Mouse (Mus musculus) E14TG2a.4 (cell line): ENCODE measurements around the gene Dnajb8.

Experiments
- H3K27me3 ChIP-seq: 2 replicates; pipeline ENCODE4 v1.6.1; 2014; ENCODE audit warnings: low read length, control low read depth; ENCODE audit not compliant: insufficient read depth
- H3K36me3 ChIP-seq: 2 replicates; pipeline ENCODE4 v1.6.1; 2014; ENCODE audit warnings: low read length, control low read depth; ENCODE audit not compliant: insufficient read depth
- H3K4me1 ChIP-seq: replicated peaks from 2 replicates; pipeline ENCODE4 v1.6.1; 2014; ENCODE audit warnings: low read depth, low read length, control low read depth
- H3K4me3 ChIP-seq: replicated peaks from 2 replicates; pipeline ENCODE4 v1.5.1; 2014; ENCODE audit warnings: mild to moderate bottlenecking, low read length
- H3K9me3 ChIP-seq: 2 replicates; pipeline ENCODE4 v1.6.1; 2014; ENCODE audit warnings: low read length, control low read depth
- CTCF ChIP-seq: conservative IDR thresholded peaks from 2 replicates; pipeline ENCODE4 v1.5.1; 2014; ENCODE audit warnings: low read length
- NANOG ChIP-seq: IDR thresholded peaks from 2 replicates; pipeline ENCODE4 v1.6.1; 2014; ENCODE audit warnings: borderline replicate concordance, low read length, mixed read lengths
- POU5F1 ChIP-seq: IDR thresholded peaks from 2 replicates; pipeline ENCODE4 v1.6.1; 2014; ENCODE audit warnings: low read length, borderline replicate concordance

Dnajb8 gene

GRCm38 (mm10) chr6:88191024-88191365, 31.1 kb upstream of the Dnajb8 start:
- Histone ChIP-seq H3K36me3 (no peaks in the 10 kb centered on the region), H3K4me1 (peaks cover 49% of the 10 kb centered on the region), H3K4me3 (peak overlapping the region; percentile 73), H3K9me3 (0 out of 2 replicates have a peak, but pooled peaks cover 6% of the 10 kb centered on the region), H3K27me3 (peaks cover 92% of the 10 kb centered on the region)
- TF ChIP-seq NANOG = no peak
- TF ChIP-seq CTCF = no peak
- TF ChIP-seq POU5F1 = no peak

GRCm38 (mm10) chr6:88191411-88192070, 30.5 kb upstream of the Dnajb8 start:
- H3K4me3 ChIP-seq = no peak overlapping the region
- peaks cover 97% of the 10 kb centered on the region for H3K27me3 ChIP-seq
- TF ChIP-seq CTCF = no peak
- TF ChIP-seq NANOG = no peak
- no peak for TF ChIP-seq POU5F1
- peaks cover 55% of the 10 kb centered on the region for H3K4me1 ChIP-seq
- H3K9me3 ChIP-seq = 0 out of 2 replicates have a peak, but pooled peaks cover 6% of the 10 kb centered on the region
- H3K36me3 ChIP-seq = no peaks in the 10 kb centered on the region

- no peak overlapping the region for H3K4me3 ChIP-seq
- H3K4me1 ChIP-seq = peaks cover 58% of the 10 kb centered on the region
- peaks cover 97% of the 10 kb centered on the region for H3K27me3 ChIP-seq
- TF ChIP-seq CTCF (no peak), POU5F1 (no peak), NANOG (no peak)
- no peaks in the 10 kb centered on the region for H3K36me3 ChIP-seq
- H3K9me3 ChIP-seq = 0 out of 2 replicates have a peak, but pooled peaks cover 6% of the 10 kb centered on the region
Measured at GRCm38 (mm10) chr6:88192756-88193155, 29.3 kb upstream of the Dnajb8 start.

GRCm38 (mm10) chr6:88193433-88194052, 28.5 kb upstream of the Dnajb8 start, which contains the start of gene Gata2:
Gata2 (plus strand) TSS chr6:88193891.
- 0 out of 2 replicates have a peak, but pooled peaks cover 6% of the 10 kb centered on the region for H3K9me3 ChIP-seq
- H3K4me3 ChIP-seq = peak within 1 kb of the TSS; percentile 68
- peaks cover 97% of the 10 kb centered on the region for H3K27me3 ChIP-seq
- peaks cover 58% of the 10 kb centered on the region for H3K4me1 ChIP-seq
- TF ChIP-seq NANOG (no peak), CTCF (no peak), POU5F1 (no peak)
- no peaks in the 10 kb centered on the region for H3K36me3 ChIP-seq

- Histone ChIP-seq H3K9me3 (0 out of 2 replicates have a peak, but pooled peaks cover 6% of the 10 kb centered on the region), H3K4me1 (peaks cover 57% of the 10 kb centered on the region), H3K4me3 (peak overlapping the region; percentile 68), H3K27me3 (peaks cover 97% of the 10 kb centered on the region), H3K36me3 (no peaks in the 10 kb centered on the region)
- no peak for TF ChIP-seq POU5F1
- TF ChIP-seq NANOG = no peak
- TF ChIP-seq CTCF = no peak
Measured at GRCm38 (mm10) chr6:88194053-88194977, 27.8 kb upstream of the Dnajb8 start.

GRCm38 (mm10) chr6:88194978-88195325, 27.1 kb upstream of the Dnajb8 start:
- TF ChIP-seq POU5F1 (no peak), NANOG (no peak), CTCF (no peak)
- peaks cover 61% of the 10 kb centered on the region for H3K4me1 ChIP-seq

GRCm38 (mm10) chr6:88196054-88196732, 25.9 kb upstream of the Dnajb8 start:
- Histone ChIP-seq H3K27me3 (peaks cover 100% of the 10 kb centered on the region), H3K4me3 (peak overlapping the region; percentile 74), H3K4me1 (peaks cover 62% of the 10 kb centered on the region), H3K9me3 (0 out of 2 replicates have a peak, but pooled peaks cover 6% of the 10 kb centered on the region), H3K36me3 (no peaks in the 10 kb centered on the region)
- no peak for TF ChIP-seq CTCF
- TF ChIP-seq NANOG = no peak
- no peak for TF ChIP-seq POU5F1

More at GRCm38 (mm10) chr6:88194978-88195325, 27.1 kb upstream of the Dnajb8 start:
- H3K36me3 ChIP-seq = no peaks in the 10 kb centered on the region
- H3K27me3 ChIP-seq = peaks cover 100% of the 10 kb centered on the region
- no peak overlapping the region for H3K4me3 ChIP-seq
- 0 out of 2 replicates have a peak, but pooled peaks cover 6% of the 10 kb centered on the region for H3K9me3 ChIP-seq
